Mouse (Mus musculus) spleen, postnatal 14 days (tissue): Measurements from ENCODE around the gene 1700018B08Rik.

Experiments
- DNase-seq, 2 experiments: peaks; one replicate each; pipeline ENCODE4 v3.0.0; 2021 to 2022; ENCODE audit warnings: low spot score in 2 of 2

Gene 1700018B08Rik

DNA sequence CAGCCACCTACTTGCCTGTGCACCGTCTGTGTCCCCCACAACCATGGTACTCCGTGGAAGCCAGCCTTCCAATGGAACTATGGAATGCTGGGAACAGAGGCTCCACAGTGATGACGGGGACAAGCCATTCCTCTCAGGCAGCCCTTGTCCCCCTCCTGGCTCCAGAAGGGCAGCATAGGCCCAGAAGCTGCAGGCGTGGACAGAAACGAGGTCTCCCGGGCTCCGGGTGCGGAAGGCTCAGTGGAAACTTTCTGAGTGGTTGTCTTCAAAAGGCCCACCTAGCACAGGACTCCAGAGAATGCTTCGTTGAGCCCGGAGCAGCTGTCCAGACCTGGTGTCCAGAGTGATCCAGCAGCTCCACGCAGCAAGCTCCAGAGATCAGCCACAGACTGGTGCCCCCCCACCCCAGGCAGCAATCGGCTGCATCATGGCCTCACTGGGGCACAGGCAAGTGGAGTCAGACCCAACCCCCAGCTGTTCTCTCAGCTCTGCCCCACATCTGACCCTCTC is at the start of gene 1700018B08Rik:
1700018B08Rik (minus strand) TSS at position 45 of the 510 bp plus-strand sequence.
- DNase-seq: no peak

DNA sequence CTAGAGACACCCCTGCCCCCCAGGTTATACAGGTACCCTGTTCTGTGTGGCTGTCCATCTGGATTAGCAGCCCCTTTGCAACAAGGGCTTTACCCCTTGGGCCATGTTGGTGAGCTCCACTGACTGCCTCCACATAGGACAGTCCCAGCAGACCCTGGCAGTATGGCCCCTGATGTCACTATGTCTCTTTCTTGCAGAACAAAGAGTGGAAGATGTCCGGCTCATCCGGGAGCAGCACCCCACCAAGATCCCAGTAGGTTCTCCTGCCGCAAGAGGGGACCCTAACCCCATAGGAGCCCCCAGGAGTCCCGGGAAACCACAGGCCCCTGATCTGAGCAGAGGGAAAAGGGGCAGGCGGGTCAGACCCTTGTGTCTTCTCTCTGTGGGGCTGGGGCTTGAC is 49.2 kb upstream of the 1700018B08Rik start:
- no peak for DNase-seq

DNA sequence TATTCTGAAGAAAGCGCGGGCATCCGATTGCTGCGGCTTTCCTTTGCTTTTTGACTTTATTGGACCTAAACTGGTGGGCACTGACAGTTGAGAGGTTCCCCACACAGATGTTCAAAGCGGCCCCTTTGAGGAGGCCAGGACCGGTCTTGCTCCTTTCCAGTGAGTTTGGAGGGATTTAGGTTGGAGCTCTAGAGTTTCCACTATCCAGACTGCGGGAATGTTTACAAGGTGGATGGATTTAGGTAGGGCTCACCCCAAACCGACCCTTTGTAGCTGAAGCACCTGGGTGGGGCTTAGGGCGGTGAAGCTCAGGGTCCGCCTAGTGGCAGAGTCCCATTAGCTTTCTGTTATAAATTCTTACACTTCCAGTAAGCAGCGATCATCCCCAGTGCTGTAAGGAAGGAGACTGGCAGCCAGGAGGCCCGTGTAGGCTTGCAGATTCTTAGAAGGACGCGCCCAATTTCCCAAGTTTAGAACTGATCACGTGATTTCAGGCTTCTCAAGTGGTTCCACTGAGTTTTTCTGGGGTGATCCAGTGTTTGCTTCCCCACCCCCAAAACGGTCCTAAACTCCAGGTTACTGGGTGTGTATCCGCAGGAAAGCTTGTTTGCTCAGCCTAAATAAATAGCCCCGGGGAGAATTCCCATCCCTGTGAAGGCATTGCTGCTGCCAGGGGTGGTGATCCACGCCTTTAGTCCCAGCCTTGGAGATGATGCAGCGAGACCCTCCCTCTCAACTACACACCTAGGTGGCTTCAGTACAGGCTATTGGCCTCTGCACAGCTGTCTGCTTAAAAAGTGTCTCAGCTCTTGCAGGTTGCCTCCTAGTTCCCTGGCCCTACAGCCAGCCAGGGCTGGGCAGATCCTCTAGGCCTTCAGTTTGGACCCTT is 47.3 kb upstream of the 1700018B08Rik start:
- DNase-seq: peak in 1 of 2 experiments; percentile 47

DNA sequence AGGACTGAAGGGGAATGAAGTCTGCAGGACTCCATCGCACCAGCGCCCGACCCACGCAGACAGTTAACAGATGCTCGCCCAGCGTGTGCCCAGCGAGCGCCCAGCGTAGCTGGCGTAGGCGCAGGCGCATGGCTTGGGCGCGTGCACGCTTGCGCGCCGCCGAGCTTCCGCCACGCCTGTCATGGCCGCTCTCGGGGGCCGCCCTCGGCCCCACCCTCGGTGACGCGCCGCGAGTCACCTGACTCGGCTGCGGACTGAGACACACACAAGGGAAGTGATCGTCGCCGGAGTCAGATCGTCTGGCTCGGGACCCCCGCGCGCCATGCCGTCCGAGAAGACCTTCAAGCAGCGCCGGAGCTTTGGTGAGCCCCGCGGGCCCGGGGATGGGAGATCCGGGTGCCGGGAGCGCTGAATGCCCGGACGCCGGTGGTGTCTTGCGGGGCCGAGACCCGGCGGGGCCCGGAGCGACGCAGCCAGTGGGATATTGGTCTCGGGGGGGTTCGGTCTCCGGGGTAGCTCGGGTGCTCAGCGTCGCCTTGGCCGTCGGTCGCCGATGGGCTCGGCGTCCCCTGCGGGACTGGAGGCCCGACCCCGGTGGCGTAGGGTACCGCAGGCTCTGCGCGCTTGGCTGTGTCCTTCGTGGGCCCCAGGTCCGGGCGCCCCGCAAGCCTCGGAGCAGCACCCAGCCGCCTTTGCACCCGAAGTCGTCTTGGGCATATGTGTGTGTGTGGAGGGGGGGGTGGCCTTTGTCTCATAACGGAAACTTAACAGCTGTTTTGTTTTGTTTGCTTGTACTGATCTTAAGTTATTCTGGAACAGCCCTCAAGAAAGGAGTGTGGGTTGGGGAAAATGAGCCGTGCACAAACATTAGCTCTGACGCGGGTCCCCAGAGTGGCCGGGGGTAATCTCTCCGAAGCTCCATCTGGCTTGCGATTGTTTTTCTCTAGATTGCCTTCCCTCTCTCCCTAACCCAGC is 46.4 kb upstream of the 1700018B08Rik start, which contains the start of gene Map1lc3b:
Map1lc3b (plus strand) TSS at position 159 of the 975 bp plus-strand sequence.
- DNase-seq: peak; percentile 96 to 99

DNA sequence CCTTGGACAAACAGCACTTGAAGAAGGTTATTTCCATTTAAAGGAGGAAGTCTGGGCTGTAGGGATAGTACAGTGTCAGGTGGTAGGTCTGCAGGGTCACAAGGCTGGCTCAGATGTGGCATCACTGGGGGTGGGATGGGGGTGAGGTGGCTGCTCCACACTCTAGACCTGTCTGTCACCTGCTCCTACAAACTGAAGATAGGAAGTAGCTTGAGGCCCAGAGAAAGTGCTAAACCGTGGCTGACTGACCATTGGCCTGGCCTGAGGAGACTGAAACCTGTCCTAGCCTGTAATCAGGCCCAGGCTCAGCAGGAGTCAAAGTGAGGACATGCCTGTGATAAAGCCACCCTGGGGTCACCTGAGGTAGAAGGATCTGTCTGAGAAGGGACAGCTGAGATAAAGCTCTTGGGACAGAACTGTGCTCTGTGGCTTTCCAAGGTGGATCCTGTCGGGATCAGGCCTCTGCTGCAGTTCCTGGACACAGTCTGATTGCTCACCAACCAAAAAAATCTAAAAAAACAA is 45.1 kb upstream of the 1700018B08Rik start:
- DNase-seq: no peak

DNA sequence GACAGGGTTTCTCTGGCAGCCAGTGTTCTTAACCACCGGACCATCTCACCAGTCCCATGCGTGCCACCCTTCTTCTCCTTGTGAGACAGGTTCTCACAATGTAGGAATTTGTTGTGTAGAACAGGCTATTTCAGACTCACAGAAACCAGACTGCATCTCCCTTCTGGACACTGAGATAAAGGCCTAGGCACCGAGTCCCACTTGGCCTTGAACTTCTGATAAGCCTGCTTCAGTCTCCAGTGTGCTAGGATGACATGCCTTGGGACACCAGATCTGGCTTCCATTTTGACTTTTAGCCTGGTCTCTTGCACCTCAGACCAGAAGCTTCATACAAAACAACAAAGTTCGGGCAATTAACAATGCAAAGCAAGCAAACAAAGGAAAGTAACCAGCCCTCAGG is 44.6 kb upstream of the 1700018B08Rik start:
- no peak for DNase-seq

DNA sequence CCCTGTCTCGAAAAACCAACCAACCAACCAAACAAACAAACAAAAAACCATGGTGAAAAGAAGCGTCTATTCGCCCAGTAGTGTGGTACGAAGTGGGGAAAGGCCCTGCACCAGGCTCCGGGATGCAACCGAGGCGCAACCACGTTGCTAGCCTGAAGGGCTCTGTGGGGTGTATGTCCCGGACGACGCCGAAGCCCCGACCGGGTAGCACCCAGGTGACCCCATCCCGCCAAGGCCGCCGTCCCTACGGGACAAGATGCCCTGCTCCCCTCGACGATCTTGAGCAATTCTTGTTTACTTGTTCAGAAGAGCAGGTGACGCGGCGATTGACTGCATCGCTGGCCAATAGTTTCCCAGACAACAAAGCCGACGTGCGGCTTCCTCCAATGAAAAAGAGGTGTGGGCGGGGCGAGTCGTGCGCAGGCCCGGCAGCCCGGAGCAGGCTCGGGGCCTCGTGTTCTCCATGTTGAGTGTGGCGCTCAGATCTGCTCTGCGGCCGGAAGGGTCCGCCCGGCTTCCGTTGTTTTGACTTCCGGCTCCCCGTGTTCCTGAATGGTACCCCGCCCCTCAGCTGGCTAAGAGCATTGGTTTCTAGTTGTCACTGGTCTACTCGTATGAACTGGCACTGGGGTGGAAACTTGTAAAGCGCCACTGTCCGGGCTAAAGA is 41.2 kb upstream of the 1700018B08Rik start:
- peak; percentile 99 to 100 for DNase-seq

DNA sequence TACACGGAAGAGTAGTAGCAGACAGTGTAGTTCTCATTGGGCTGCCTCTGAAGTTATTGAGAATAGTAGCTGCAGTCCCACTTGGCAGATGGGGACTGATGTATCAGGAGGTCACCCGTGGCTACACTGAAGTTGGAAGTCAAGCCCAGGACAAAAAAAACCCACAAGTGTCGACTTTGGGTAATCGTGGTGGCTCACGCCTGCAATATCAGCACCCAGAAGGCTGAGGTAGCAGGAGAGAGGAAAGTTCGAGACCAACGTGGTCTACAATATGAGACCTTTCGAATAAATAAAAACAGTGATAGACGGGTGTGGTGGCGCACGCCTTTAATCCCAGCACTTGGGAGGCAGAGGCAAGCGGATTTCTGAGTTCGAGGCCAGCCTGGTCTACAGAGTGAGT is 40.6 kb upstream of the 1700018B08Rik start:
- no peak for DNase-seq

DNA sequence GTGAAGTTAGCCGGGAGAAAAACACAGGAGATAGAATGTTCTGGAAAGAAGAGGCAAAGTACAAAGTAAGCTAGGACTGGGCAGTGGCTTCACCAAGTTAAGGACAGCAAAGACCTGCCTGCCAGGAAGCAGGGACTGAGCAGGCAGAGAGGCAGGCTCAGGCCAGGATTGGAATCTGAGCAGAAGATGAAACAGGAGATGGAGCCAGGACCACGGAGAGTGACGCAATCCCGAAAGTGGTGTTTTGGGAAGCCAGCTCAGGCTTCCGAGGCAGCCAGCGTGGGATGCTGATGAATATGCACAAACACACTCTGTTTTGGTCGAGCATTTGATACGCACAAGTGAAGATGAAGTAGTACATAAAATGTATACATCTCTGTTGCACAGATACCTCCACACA is 39.5 kb upstream of the 1700018B08Rik start:
- DNase-seq: no peak

DNA sequence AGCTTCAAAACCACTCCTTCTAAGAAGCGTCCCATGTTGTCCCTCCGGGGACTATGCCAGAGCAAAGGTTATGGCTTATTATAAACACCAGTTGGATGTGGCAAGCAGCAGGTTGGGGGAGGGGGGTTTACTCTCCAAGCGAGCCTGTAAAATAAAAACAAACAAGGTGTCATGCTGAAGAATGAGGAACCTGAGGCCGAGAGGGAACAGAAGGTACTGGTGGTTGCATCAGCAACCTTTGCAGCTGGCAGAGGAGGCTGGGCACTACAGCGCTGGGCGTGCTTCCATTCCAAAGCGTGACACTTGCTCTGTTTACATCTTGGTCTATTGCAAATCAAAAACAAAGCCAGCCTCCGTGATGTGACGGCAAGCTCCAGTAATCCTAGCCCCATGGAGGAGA is 36.3 kb upstream of the 1700018B08Rik start:
- no peak for DNase-seq

DNA sequence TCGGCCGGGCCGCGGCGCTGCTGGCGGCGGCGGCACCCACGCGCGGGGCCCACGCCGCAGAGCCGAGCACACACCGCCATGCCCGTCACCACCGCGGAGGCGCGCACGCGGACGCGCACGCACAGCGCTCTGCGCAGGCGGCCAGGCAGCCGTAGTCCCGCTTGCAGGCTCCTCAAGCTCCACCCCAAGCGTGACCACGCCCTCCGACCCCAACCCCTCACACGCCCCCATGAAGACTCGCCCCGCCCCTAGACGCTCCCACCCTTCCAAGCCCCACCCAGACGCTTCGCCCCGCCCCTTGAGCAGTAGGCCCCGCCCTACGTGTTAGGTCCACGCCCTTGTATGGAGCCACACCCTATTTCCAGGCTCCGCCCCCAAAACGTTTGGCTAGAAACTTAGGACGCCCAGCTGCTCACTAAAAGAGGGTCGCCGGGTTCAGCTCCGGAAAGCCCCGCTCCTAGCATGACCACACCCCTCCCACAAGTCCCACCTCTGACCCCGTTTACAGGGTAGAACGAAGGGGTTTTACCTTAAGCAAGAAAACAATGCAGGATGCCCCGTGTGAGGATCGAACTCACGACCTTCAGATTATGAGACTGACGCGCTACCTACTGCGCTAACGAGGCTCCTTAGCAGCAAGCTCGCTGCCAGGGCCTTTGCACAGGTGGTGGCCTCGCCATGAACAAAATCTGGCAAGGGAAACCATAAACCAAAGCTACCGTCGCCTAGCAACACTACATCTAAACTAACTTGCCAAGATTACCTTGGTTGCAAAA is 34.7 kb upstream of the 1700018B08Rik start, which contains the start of gene Fbxo31:
Fbxo31 (minus strand) TSS at position 131 of the 776 bp plus-strand sequence.
- DNase-seq: peak; percentile 82 to 92

DNA sequence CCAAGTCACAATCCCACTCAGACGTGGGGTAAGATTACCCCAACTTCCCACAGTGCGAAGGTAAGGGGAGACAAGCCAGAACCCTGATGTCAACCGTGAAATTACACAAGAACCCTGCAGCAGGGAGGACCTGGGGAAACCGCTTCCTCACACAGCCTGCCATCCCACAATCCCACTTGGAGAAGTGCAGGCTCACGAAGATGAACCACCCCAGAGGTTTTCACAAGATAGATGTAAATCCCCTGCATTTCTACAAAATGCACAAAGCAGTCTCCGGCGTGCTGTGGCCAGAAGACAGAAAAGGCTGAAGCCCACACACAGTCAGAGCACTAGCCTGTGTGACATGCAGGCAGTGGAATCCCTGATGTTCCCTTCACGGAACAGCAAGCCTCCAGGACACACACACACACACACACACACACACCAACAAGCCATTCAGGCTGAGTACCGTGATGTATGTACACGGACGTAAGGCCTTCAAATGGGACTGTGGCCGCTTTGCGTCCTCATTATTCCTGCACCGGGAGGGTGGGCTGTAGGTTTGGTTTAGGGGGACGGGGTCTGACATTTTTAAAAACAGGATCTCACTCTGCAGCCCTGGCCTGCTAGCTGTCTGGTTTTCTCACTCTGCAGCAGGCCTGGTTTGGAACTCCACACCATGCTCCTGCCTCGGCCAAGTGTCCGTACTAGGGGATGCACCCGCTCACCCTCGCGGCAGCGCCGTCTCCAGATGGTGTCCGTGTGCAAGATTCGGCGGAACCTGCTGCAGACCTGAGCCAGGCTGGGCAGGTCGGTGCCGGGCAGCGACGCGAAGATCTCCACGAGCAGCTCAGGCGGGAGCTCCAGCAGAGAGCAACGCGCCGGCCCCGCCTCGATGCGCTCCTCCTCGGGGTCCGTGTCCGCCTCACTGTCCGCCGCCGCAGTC is 33.9 kb upstream of the 1700018B08Rik start:
- DNase-seq: no peak

DNA sequence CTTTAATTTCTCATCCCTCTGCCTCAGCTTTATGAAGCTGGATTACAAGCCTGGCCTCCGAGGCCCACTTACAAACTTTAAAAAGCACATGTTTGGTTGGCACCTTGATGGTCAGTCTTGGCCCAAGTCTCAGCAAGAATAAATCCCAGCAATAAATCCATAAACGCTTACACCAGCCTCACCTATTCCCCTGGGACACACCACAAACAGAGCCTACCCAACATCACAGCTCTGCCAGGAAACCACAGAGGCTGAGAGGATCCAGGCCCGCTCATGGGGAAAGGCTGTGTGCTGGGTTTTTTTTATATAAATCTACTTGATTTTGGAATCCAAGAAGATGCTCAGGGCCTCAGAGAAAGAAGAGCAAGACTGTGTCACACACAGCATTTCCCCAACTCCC is 31.5 kb upstream of the 1700018B08Rik start:
- no peak for DNase-seq

DNA sequence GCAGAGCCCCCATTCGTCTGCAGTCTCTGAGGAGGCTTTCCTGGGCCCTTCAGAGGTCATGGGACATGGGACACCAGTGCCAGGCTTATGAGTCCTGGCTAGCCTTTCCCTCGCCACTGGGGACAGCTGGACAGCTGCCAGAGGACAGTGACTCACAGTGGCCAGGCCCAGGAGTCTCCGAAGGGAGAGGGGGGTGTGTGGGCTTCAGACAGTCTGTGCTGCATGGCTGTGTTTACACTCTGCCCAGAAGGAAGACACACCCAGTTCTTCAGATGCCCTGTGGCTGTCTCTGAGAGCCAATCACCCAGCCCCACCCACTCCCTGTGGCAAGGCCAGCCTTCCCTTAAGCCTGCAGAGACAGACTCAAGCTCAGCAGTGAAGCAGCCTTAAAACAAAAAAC is 29.2 kb upstream of the 1700018B08Rik start:
- DNase-seq: no peak

DNA sequence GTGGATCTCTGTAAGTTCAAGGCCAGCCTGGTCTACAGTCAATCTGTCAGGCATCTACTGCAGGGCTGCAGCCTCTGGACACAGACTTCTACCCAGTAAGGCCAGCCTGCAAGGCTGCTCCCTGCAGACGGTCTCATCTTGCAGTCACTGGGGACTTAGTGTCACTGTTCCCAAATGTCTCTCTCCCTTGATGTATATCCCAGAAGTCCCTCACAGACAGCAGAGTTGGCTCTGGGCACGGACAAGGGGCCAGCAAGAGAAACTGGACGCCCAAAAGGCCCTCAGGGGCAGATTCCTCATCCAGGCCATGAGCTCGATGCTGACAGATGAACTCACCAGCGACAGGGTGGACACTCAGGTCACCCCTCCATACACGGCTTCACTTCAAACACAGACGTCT is 28.0 kb upstream of the 1700018B08Rik start:
- DNase-seq: no peak

DNA sequence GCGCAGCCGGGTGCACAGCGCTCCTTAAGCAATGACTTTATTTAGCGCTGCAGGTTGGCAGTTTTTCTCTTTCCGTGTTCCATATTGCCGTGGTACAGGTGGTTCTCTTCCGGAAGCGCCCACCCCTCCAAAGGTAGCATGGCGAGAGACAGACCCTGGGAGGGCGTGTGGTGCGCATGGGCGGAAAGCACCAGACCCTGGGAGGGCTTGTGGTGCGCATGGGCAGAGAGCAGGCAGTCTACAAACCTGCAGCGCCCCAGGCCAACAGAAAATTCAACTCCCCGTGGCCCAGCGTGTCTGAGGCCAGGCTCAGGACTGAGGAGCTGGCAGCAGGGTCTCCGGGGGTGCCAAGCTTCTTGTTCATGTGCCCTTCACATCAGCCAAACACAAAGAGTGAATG is 26.7 kb upstream of the 1700018B08Rik start:
- DNase-seq: no peak

DNA sequence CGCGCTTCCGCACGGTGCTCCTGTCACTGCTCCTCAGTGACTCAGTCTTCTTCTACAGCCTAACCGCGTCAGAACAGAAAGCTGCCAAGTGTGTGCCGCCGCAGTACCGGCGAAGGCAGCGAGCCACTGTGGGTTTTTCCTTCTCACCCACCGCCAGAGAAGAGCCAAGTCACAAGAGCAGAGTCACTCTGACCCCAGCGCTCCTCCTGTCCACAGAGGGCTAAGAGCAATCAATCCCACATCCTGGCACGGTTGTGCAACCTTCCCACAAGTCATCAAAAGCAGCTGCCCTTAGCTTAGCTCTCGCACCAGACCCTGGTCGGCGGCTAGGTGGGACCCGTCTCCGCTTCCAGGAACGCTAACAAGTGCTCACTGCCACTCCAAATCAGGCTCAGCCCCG is 26.2 kb upstream of the 1700018B08Rik start:
- no peak for DNase-seq

DNA sequence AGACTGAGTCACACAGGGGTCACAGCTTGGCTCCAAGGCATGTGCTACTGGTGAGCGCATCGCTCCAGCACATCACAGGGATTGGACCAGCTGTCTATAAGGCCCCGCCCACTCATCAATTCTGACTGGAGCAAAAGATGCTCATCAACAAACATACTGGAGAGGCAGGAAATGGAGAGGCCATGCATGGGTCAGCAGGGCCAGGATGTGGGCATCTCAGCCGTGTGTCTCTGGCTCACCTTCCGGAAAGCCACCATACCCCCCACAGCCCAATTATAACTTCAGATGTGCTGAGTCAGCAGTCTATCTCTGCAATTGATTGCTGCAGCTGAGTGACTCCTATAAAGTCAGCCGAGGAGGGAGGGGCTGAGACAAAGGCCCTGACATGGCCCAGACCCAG is 24.2 kb upstream of the 1700018B08Rik start:
- DNase-seq: no peak

DNA sequence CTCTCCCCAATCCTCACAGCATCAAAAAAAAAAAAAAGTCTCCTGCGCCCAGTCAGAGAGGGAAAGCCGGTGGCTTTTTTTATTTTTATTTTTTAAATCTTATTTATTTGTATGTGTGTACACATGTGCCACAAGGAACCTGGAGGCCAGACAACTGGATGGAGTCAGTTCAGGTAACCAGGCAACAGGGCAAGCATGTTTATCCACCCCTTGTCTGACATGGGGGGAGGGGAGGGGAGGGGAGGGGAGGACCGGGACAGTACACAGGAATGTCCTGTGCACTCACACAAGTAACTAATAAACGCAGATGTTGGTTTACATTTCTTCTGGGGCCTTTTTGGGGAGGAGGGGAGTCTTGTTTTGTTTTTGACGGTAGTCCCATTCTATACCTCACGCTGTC is 19.6 kb upstream of the 1700018B08Rik start:
- no peak for DNase-seq
